Mouse (Mus musculus): ENCODE results near the gene Dph2.

DNA sequence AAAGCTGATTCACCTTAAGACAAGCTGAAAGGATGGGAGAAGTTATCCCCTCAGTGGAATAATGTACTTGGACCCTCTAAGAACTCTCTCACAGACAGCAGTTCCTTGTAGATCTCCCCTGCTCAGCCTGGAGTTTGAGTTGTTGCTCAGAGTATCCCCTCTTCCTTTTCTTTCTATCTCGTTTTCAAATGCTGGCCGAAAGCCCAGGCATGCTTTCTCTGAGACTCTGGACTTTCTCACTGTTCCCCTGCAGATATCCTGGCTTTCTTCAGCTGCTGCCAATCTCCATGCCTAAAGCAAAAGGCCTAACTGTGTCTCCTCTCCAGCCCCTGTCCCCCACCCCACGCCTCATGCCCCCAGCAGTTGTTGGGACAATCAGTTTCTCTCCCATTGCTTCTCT lies 26.4 kb upstream of the Dph2 start:
- TF ChIP-seq POLR2A (IDR thresholded peaks at IDR 0.05; ENCODE audit: control insufficient read depth, low read depth, low read length) = no peak
- no peak for TF ChIP-seq CTCF (IDR thresholded peaks at IDR 0.05; ENCODE audit: control insufficient read depth, insufficient read depth, insufficient replicate concordance, low read depth, low read length)
